Mouse (Mus musculus): Measurements from ENCODE around the gene Trhr2.

DNA sequence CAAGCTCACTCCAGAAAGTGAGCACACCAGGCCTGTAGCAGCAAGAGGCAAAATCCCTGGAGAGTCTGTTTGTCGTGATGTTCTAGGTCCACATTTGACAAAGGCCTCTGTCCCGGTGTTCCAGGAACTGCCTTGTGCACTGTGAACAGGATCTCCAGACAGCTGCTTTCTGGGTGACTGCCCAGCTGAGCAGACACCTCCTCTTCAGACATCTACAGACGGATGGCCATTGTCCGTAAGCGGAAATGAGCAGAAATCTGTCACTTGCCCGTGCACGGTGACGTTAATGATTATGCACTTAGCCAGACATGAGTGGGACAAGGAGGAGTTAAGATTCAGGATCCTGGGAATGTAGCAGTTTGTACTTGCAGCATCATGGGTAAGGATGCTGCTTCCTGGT lies 6.4 kb downstream of the Trhr2 start:
- no peak for TF ChIP-seq CTCF (IDR thresholded peaks at IDR 0.05; ENCODE audit: insufficient read depth, low read depth, low read length)
- TF ChIP-seq POLR2A (IDR thresholded peaks at IDR 0.05; ENCODE audit: insufficient read depth, low read depth, low read length), result no peak

Data from olfactory bulb, adult 2 months (tissue).